In genomic region chr17:32917131-32917530, GRCm38 (mm10) we compare ENCODE assay signal across 12 mouse cellular contexts. TPM values are rescaled to one million over a fixed set of nuclear protein-coding genes. Genes with fewer than 3 reads are reported as not detected.
DNase-seq lines count a peak whose midpoint lies in the region; ATAC-seq lines count a peak whose summit lies in the region.
"Had no signal": no experiment of that assay in that cellular context is flagged by ENCODE, and none has a peak within 500 bp of the region (broad histone marks: within the 10 kb centered on the region; RNA-seq: fewer than 3 reads in every experiment).

Cyp4f14 (minus strand) TSS chr17:32917342.

- no peaks in the 10 kb centered on the region for H3K27me3 ChIP-seq in intestine, embryonic 16.5 days (replicated peaks; ENCODE audit: control insufficient read depth, insufficient read depth, low read length)
- H3K27me3 ChIP-seq: embryonic facial prominence, embryonic 12.5 days; neural tube, embryonic 12.5 days had no signal

- 60% methylated on average over 2 of the region's 2 CpGs for WGBS in intestine, embryonic 16.5 days

- H3K4me2 ChIP-seq in intestine, embryonic 16.5 days (ENCODE audit: low read depth, low read length): peak within 1 kb of the TSS; percentile 41
- H3K4me2 ChIP-seq: embryonic facial prominence, embryonic 12.5 days; liver, embryonic 13.5 days; neural tube, embryonic 12.5 days had no signal

- no peak within 1 kb of the TSS; the same call in 1 of the 2 replicates for H3K4me3 ChIP-seq in intestine, embryonic 16.5 days (ENCODE audit: low read length)
- H3K4me3 ChIP-seq: embryonic facial prominence, embryonic 12.5 days; liver, embryonic 13.5 days; neural tube, embryonic 12.5 days had no signal

- H3K36me3 ChIP-seq in intestine, embryonic 16.5 days (ENCODE audit: control insufficient read depth, insufficient read depth, low read length): no peaks in the 10 kb centered on the region
- H3K36me3 ChIP-seq: embryonic facial prominence, embryonic 12.5 days; G1E; liver, embryonic 13.5 days; neural tube, embryonic 12.5 days had no signal

- no peak for ATAC-seq in intestine, embryonic 16.5 days

- H3K27ac ChIP-seq in intestine, embryonic 16.5 days (ENCODE audit: low read length): peak within 1 kb of the TSS; percentile 89
- H3K27ac ChIP-seq: embryonic facial prominence, embryonic 12.5 days; liver, embryonic 13.5 days; neural tube, embryonic 12.5 days had no signal

- H3K9ac ChIP-seq in intestine, embryonic 16.5 days (ENCODE audit: low read depth, low read length): 0 out of 2 replicates have a peak within 1 kb of the TSS, but pooled peaks have one; percentile 20
- H3K9ac ChIP-seq: embryonic facial prominence, embryonic 12.5 days; liver, embryonic 13.5 days; neural tube, embryonic 12.5 days had no signal

- DNase-seq in kidney, adult 8-10 months: peak; percentile 73 to 78
- no peak for DNase-seq in kidney, postnatal 10 days
- DNase-seq in adrenal gland, adult (ENCODE audit: inconsistent age in 2 of 2, low spot score in 1 of 2): peak; percentile 90 to 94
- peak; percentile 62 for DNase-seq in cerebellum, adult 11-12 months
- DNase-seq in thymus, adult 18-20 months: no peak
- no peak for DNase-seq in thymus, postnatal 14 days
- DNase-seq in thymus, postnatal 0 days (ENCODE audit: low spot score): no peak
- DNase-seq: liver, embryonic 13.5 days had no signal

- no peaks in the 10 kb centered on the region for H3K9me3 ChIP-seq in intestine, embryonic 16.5 days (ENCODE audit: control insufficient read depth, low read length)
- H3K9me3 ChIP-seq: G1E; liver, embryonic 13.5 days; neural tube, embryonic 12.5 days had no signal

- peaks cover 19% of the 10 kb centered on the region for H3K4me1 ChIP-seq in intestine, embryonic 16.5 days (ENCODE audit: control insufficient read depth, insufficient read depth, low read length)
- H3K4me1 ChIP-seq: embryonic facial prominence, embryonic 12.5 days; liver, embryonic 13.5 days; neural tube, embryonic 12.5 days had no signal

RNA-seq across cellular contexts. Expression of gene Cyp4f14, which starts in this region (rescaled TPM):
- polyA plus RNA-seq in intestine, embryonic 16.5 days (2015; fragmentation: Nextera tagmentation; extraction: Ambion mirVana): 4.7 and 5.0 TPM in 2 replicates
- polyA plus RNA-seq in thymus, postnatal 0 days (2015; fragmentation: Nextera tagmentation; extraction: Ambion mirVana): 0.06 and 0.17 TPM in 2 replicates
- polyA plus RNA-seq: embryonic facial prominence, embryonic 12.5 days; G1E; liver, embryonic 13.5 days; neural tube, embryonic 12.5 days had no signal

Comparison
In these comparisons a context has a peak if more than half of its experiments do, and no peak if none do; other contexts are left out.
1. DNase-seq: peak in kidney, adult 8-10 months (2 of 2), adrenal gland, adult (2 of 2) and cerebellum, adult 11-12 months (single experiment); none in kidney, postnatal 10 days (single experiment), thymus, adult 18-20 months (0 of 2), thymus, postnatal 14 days (single experiment) and thymus, postnatal 0 days (single experiment).